Mouse (Mus musculus) kidney, adult 2 months (tissue): ENCODE measurements around the gene Ptpdc1. TPM values are rescaled to one million over a fixed set of nuclear protein-coding genes. Genes with fewer than 3 reads are reported as not detected.

ENCODE experiments used
- DNase-seq: peaks from one replicate; pipeline ENCODE4 v3.0.0; 2021
- H3K27ac ChIP-seq: fragments of 200-500 bp; 2 replicates; pipeline ENCODE4 v1.5.1; 2012; ENCODE audit warnings: low read depth, low read length, control low read depth, inconsistent platforms; ENCODE audit not compliant: insufficient read depth
- H3K27me3 ChIP-seq: fragments of 200-500 bp; replicated peaks from 2 replicates; pipeline ENCODE4 v1.6.1; 2012; ENCODE audit warnings: mild to moderate bottlenecking, moderate library complexity, low read length, inconsistent platforms; ENCODE audit not compliant: control insufficient read depth, insufficient read depth
- H3K36me3 ChIP-seq: fragments of 200-500 bp; 2 replicates; pipeline ENCODE4 v1.6.1; 2012; ENCODE audit warnings: mild to moderate bottlenecking, moderate library complexity, low read length, inconsistent platforms; ENCODE audit not compliant: control insufficient read depth, insufficient read depth
- H3K4me1 ChIP-seq: fragments of 200-500 bp; 2 replicates; pipeline ENCODE4 v1.6.1; 2011; ENCODE audit warnings: low read length; ENCODE audit not compliant: control insufficient read depth, insufficient read depth
- H3K4me3 ChIP-seq: fragments of 200-500 bp; 2 replicates; pipeline ENCODE4 v1.5.1; 2011; ENCODE audit warnings: mild to moderate bottlenecking, low read depth, low read length, control low read depth; ENCODE audit not compliant: insufficient read depth
- CTCF ChIP-seq: fragments of 200-500 bp; conservative IDR thresholded peaks from 2 replicates; pipeline ENCODE4 v1.5.1; 2011; ENCODE audit warnings: low read depth, mild to moderate bottlenecking, control low read depth, low read length, moderate library complexity, mixed read lengths; ENCODE audit not compliant: insufficient read depth, insufficient read length
- POLR2A ChIP-seq: fragments of 200-500 bp; IDR thresholded peaks from one replicate; pipeline ENCODE4 v1.6.1; 2011; ENCODE audit warnings: low read depth, low read length, control low read depth
- WGBS: fragments of 180-500 bp; shearing (Covaris S2); methylation state at CpG from one replicate; pipeline ENCODE4 v1.1.7; 2018; 5-methylcytosine and 5-hydroxymethylcytosine counted together
- polyA plus RNA-seq: library from polyadenylated mRNA; depleted of rRNA; stranded (reverse); fragments of >200 nt; gene quantifications from 2 replicates; pipeline ENCODE4 v1.2.3, GENCODE M21; 2012

Gene Ptpdc1
- polyA plus RNA-seq, 1 experiment, result 8.5 TPM

DNA sequence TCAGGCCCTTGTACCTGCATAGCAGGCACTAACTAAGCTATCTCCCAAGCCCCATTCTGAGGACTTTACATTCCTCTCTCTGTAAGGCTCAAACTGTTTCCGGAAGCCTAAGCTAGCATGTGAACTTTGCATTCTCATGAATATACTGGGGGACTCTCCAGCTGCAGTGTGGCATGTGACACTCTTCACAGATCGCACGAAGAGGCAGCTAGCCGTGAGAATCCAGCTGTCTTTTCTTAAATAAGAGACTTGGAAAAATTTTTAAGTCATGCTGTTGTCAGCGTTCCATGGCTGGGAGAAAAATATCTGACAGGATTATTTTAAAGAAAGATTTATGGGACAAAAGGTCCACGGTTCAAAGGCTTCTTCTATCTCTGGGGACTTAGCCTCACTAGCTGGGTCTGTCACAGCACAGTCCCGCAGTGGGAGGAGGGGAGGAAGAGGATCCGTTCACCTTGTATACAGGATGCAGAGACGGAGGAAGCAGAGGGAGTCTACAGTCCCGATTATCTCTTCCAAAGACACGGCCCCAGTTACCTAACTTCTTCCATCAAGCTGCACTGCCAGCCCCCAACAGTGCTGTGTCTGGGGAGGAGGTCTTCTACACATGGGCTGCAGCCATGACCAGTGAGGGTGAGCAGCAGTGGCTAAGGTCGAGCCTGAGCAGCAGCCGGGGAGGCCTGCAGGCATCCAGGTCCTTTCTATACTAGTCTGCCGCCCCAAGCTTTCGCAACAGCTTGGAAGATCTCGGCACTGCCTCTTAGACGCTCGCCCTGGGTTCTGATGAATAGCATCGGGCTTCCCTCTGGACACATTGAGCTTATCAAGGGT is 51.7 kb downstream of the Ptpdc1 start:
- no peak for TF ChIP-seq POLR2A
- no peak for TF ChIP-seq CTCF
- Histone ChIP-seq H3K36me3 (no peaks in the 10 kb centered on the region), H3K27ac (peak overlapping the region; percentile 81), H3K27me3 (no peaks in the 10 kb centered on the region), H3K4me3 (no peak overlapping the region), H3K4me1 (peaks cover 18% of the 10 kb centered on the region)
- peak; percentile 46 for DNase-seq
- 29% methylated on average over 19 of the region's 19 CpGs for WGBS

DNA sequence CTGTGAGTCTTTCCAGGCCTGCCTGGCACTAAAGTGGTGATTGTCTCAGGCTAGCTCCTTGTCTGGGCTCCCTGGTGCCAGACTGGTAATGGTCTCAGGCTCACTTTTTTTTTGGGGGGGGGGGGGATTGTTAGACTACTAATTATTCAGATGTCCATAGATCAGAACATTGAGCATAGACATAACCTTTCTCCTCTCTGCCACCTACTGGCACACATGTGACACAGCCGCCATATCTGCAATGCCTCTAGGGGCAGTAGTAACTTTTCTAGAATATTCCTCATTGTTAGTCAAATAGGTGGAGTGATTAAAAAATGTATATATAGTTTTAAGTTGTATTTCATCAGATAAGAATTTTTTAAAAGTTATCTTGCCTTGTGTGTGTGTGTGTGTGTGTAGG is 53.3 kb downstream of the Ptpdc1 start:
- Histone ChIP-seq H3K27me3 (no peaks in the 10 kb centered on the region), H3K4me3 (no peak overlapping the region), H3K36me3 (no peaks in the 10 kb centered on the region), H3K4me1 (peaks cover 13% of the 10 kb centered on the region), H3K27ac (no peak overlapping the region)
- 36% methylated on average over 1 of the region's 1 CpGs for WGBS
- peak; percentile 90 for TF ChIP-seq CTCF
- TF ChIP-seq POLR2A, result no peak
- peak; percentile 79 for DNase-seq

- Histone ChIP-seq H3K36me3 (no peaks in the 10 kb centered on the region), H3K27me3 (no peaks in the 10 kb centered on the region), H3K27ac (no peak overlapping the region), H3K4me1 (peaks cover 13% of the 10 kb centered on the region), H3K4me3 (no peak overlapping the region)
- whole genome bisulfite sequencing, result 75% methylated on average over 5 of the region's 5 CpGs
- no peak for TF ChIP-seq POLR2A
- DNase-seq, result no peak
Observed at GRCm38 (mm10) chr13:48571298-48571697, 54.2 kb downstream of the Ptpdc1 start.

DNA sequence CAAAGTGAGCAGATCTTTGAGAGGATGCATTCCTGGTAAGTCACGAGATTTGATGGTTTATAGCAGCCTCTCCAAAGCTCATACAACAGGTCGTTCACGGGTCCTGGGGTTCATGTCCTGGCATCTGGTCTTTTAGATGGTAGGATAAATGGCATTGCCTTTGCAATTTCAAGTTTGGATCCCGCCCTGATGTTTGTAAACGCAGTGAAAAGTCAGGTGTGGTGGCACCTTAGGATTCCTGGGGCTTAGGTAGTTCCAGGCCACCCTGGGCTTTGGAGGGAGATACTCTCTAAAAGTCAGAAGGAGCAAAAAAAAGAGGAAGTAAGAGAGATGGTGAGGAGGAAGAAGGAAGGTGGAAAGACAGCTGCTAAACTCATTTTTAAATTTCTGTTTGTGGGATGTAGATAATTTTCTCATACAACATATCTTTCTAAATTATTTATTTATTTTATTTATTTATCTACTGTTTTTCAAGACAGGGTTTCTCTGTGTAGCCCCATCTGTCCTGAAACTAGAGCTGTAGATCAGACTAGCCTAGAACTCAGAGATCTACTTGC is 55.8 kb downstream of the Ptpdc1 start:
- no peak for TF ChIP-seq CTCF
- no peak for TF ChIP-seq POLR2A
- H3K27ac ChIP-seq, result no peak overlapping the region
- H3K36me3 ChIP-seq, result no peaks in the 10 kb centered on the region
- H3K4me1 ChIP-seq, result peaks cover 15% of the 10 kb centered on the region
- no peaks in the 10 kb centered on the region for H3K27me3 ChIP-seq
- WGBS, result 81% methylated on average over 5 of the region's 5 CpGs
- DNase-seq, result no peak
- no peak overlapping the region for H3K4me3 ChIP-seq

DNA sequence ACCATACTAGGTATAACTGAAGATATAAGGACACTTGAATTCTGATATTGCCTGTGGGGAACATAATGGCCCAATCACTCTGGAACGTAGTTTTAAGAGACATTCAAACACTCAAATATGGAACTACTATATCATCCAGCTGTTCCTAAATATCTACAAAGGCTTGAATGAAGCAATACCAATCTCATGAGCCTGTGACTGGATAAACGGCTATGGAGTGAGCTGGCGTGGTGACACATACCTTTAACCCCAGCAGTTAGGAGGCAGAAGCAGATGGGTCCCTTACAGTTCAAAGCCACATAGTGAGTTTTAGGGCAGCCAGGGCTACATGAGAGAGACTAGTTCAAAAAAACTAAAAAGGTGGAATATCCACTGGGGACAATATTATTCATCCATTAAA is 57.8 kb downstream of the Ptpdc1 start:
- 85% methylated on average over 3 of the region's 3 CpGs for WGBS
- Histone ChIP-seq H3K27me3 (no peaks in the 10 kb centered on the region), H3K36me3 (no peaks in the 10 kb centered on the region), H3K4me3 (no peak overlapping the region), H3K4me1 (peaks cover 5% of the 10 kb centered on the region; the same call in 1 of the 2 replicates), H3K27ac (no peak overlapping the region)
- no peak for TF ChIP-seq CTCF
- no peak for TF ChIP-seq POLR2A
- DNase-seq, result no peak

GRCm38 (mm10) chr13:48566116-48566935 is 59.1 kb downstream of the Ptpdc1 start:
- Histone ChIP-seq H3K36me3 (no peaks in the 10 kb centered on the region), H3K27me3 (no peaks in the 10 kb centered on the region), H3K27ac (peak overlapping the region; percentile 85), H3K4me1 (peaks cover 5% of the 10 kb centered on the region; the same call in 1 of the 2 replicates), H3K4me3 (no peak overlapping the region)
- WGBS, result 7% methylated on average over 13 of the region's 13 CpGs
- TF ChIP-seq CTCF, result no peak
- DNase-seq, result peak; percentile 96

DNA sequence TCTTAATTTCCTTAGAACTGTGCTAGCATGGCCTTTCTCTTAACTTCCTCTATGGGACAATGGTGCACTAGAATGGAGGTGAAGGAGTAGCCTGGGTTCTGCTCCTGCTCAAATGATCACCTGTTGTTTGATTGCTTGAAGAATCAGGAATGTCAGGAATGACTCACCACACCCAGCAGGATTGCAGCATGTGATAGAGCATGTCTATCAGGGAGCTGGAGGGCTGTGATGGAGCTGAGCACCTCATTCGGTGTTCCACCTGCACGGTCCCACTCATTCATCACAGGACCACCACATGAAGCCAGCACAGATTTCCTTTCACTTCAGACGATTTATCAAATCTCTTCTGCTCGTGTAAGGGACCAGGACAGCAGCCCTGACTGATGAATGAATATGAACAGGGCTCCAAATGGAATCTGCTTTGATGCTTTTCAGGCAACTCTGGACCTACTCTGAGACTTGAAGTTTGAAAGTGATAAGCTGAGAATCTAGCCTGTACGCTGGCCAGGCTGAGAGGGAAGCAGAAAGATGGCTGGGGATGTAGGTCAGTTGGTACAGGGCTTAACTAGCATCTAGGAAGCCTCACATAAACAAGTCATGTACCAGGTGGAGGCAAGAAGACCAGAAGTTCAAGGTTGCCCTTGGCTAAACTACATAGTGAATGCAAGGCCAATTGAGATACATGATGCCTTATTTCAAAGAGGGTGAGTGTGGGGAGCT is 60.4 kb downstream of the Ptpdc1 start:
- Histone ChIP-seq H3K36me3 (no peaks in the 10 kb centered on the region), H3K4me3 (no peak overlapping the region), H3K27ac (no peak overlapping the region; the same call in 1 of the 2 replicates), H3K4me1 (peaks cover 5% of the 10 kb centered on the region; the same call in 1 of the 2 replicates), H3K27me3 (no peaks in the 10 kb centered on the region)
- TF ChIP-seq CTCF, result no peak
- no peak for DNase-seq
- WGBS, result 93% methylated on average over 5 of the region's 5 CpGs
